Mouse (Mus musculus): ENCODE data around the gene Nfu1. TPM values are rescaled to one million over a fixed set of nuclear protein-coding genes. Genes with fewer than 3 reads are reported as not detected.
A peak's percentile ranks its signal among the peaks of the same experiment; 100 is the strongest.

Gene Nfu1
- total and polyA plus RNA-seq, 3 experiments = 111 to 123 TPM; not detected in 1

DNA sequence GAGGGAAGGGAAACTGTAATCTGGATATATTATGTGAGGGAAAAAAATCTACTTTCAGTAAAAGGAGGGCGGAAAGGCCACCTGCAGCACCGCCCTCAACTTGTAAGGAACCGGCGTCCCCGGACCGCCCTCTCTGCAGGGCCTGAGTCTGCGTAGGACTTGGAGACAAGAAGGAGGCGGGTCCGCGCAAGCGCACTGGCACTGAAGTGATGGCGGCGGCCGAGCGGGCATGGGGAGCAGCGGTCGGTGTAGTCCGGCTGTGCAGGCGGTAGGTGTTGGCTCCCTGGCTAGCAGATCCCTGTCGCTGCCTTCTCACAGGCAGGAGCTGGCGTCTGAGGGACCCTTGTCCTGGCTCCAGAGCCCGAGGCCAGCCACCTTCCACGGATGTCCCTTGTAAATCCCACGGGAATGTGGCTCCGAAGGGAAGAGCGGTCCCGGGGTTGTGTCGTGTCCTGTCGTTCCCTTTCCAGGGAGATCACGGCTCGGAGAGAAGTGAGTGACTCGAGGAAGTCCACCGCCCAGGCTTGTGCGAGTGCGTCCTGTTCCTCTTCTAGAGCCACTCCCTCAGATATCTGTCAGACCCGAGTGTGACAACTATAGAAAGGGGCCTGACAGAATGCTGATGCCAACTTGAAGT is 774 bp downstream of the Nfu1 start:
- Histone ChIP-seq H3K4me1 (ENCODE audit: control insufficient read depth in 1 of 2, insufficient read depth in 2 of 2, low read length in 2 of 2) (peaks cover 5 to 17% of the 10 kb centered on the region in 2 experiments; a peak in 3 of 4 replicates), H3K9ac (ENCODE audit: control insufficient read depth, low read depth, low read length, poor library complexity, severe bottlenecking) (peak overlapping the region; percentile 97), H3K9me3 (replicated peaks; ENCODE audit: insufficient read depth, low read length) (no peaks in the 10 kb centered on the region), H3K27ac (ENCODE audit: control insufficient read depth, low read depth, low read length) (peak overlapping the region; percentile 97), H3K27me3 (ENCODE audit: control insufficient read depth in 1 of 2, insufficient read depth in 2 of 2, low read length in 2 of 2) (no peaks in the 10 kb centered on the region), H3K79me2 (ENCODE audit: control insufficient read depth, insufficient read depth, low read length, poor library complexity) (peaks cover 5% of the 10 kb centered on the region; the same call in 1 of the 2 replicates), H3K4me3 (ENCODE audit: control insufficient read depth in 1 of 2, insufficient read depth in 1 of 2, low read depth in 2 of 2, low read length in 2 of 2) (peak overlapping the region; percentile 85), H3K36me3 (ENCODE audit: control insufficient read depth in 1 of 2, insufficient read depth in 2 of 2, low read length in 2 of 2) (peaks cover 2 to 14% of the 10 kb centered on the region in 2 experiments)
- peak; percentile 98 for DNase-seq (ENCODE audit: low read depth, low spot score)
- TF ChIP-seq UBTF (IDR thresholded peaks at IDR 0.05; ENCODE audit: borderline replicate concordance, insufficient read depth, low read depth, low read length) (no peak), EP300 (IDR thresholded peaks at IDR 0.05; ENCODE audit: low read depth in 1 of 2, low read length in 2 of 2) (peak in 1 of 2 experiments; percentile 39; a peak in 1 of 4 replicates), JUND (IDR thresholded peaks at IDR 0.05; ENCODE audit: low read depth, low read length) (no peak), BHLHE40 (IDR thresholded peaks at IDR 0.05; ENCODE audit: borderline replicate concordance, low read depth, low read length) (no peak), RCOR1 (IDR thresholded peaks at IDR 0.05; ENCODE audit: low read depth, low read length) (0 out of 2 replicates have a peak, but pooled peaks have one; percentile 2), CTCF (IDR thresholded peaks at IDR 0.05 in 2 of 3, conservative IDR thresholded peaks at IDR 0.05 in 1 of 3; ENCODE audit: control insufficient read depth in 1 of 3, insufficient read depth in 1 of 3, low read depth in 2 of 3, low read length in 3 of 3, poor library complexity in 1 of 3, severe bottlenecking in 1 of 3) (no peak), ETS1 (IDR thresholded peaks at IDR 0.05; ENCODE audit: low read depth, low read length) (no peak), SIN3A (IDR thresholded peaks at IDR 0.05; ENCODE audit: low read length) (peak; percentile 83), CHD2 (IDR thresholded peaks at IDR 0.05; ENCODE audit: low read length) (no peak), ELF1 (IDR thresholded peaks at IDR 0.05; ENCODE audit: low read depth, low read length) (peak; percentile 58), CHD1 (IDR thresholded peaks at IDR 0.05; ENCODE audit: low read depth, low read length) (no peak; the same call in 1 of the 2 replicates), MAZ (IDR thresholded peaks at IDR 0.05; ENCODE audit: low read depth, low read length) (no peak), POLR2A (IDR thresholded peaks at IDR 0.05; ENCODE audit: control insufficient read depth in 1 of 2, insufficient read depth in 1 of 2, low read depth in 1 of 2, low read length in 2 of 2, poor library complexity in 1 of 2) (peak; percentile 95 to 96), TCF12 (IDR thresholded peaks at IDR 0.05; ENCODE audit: low read depth, low read length) (peak; percentile 75), MAFK (IDR thresholded peaks at IDR 0.05; ENCODE audit: borderline replicate concordance, low read depth, low read length) (no peak), RAD21 (IDR thresholded peaks at IDR 0.05; ENCODE audit: low read depth, low read length) (no peak), SMC3 (IDR thresholded peaks at IDR 0.05; ENCODE audit: low read depth, low read length) (no peak), POLR2AphosphoS2 (IDR thresholded peaks at IDR 0.05; ENCODE audit: low read length) (peak; percentile 84; the same call in 1 of the 2 replicates), ZC3H11A (IDR thresholded peaks at IDR 0.05; ENCODE audit: low read depth, low read length) (no peak), TAL1 (IDR thresholded peaks at IDR 0.05; ENCODE audit: low read length) (no peak), MAX (IDR thresholded peaks at IDR 0.05; ENCODE audit: low read length) (no peak; the same call in 1 of the 2 replicates), NELFE (IDR thresholded peaks at IDR 0.05; ENCODE audit: low read depth, low read length) (peak; percentile 87), MYB (IDR thresholded peaks at IDR 0.05; ENCODE audit: low read depth, low read length) (no peak), GABPA (IDR thresholded peaks at IDR 0.05; ENCODE audit: low read depth, low read length) (no peak), TBP (IDR thresholded peaks at IDR 0.05; ENCODE audit: low read depth, low read length) (peak; percentile 83), NRF1 (IDR thresholded peaks at IDR 0.05; ENCODE audit: insufficient read depth, low read depth, low read length, poor library complexity, severe bottlenecking) (peak; percentile 94), USF1 (IDR thresholded peaks at IDR 0.05; ENCODE audit: low read depth, low read length) (0 out of 2 replicates have a peak, but pooled peaks have one; percentile 25), E2F4 (IDR thresholded peaks at IDR 0.05; ENCODE audit: borderline replicate concordance, low read depth, low read length) (no peak), ZMIZ1 (IDR thresholded peaks at IDR 0.05; ENCODE audit: low read depth, low read length) (peak; percentile 70; the same call in 1 of the 2 replicates), KAT2A (conservative IDR thresholded peaks at IDR 0.05; ENCODE audit: low read depth, low read length) (peak; percentile 29; the same call in 1 of the 2 replicates), GATA1 (IDR thresholded peaks at IDR 0.05; ENCODE audit: low read depth, low read length) (no peak), USF2 (IDR thresholded peaks at IDR 0.05; ENCODE audit: borderline replicate concordance in 1 of 2, insufficient read depth in 1 of 2, low read depth in 1 of 2, low read length in 2 of 2) (no peak), ZKSCAN1 (IDR thresholded peaks at IDR 0.05; ENCODE audit: low read depth, low read length) (no peak), MXI1 (IDR thresholded peaks at IDR 0.05; ENCODE audit: low read depth, low read length) (peak; percentile 82), POLR2AphosphoS5 (IDR thresholded peaks at IDR 0.05; ENCODE audit: borderline replicate concordance, low read depth, low read length) (no peak), ZNF384 (IDR thresholded peaks at IDR 0.05; ENCODE audit: low read depth, low read length) (peak; percentile 75), MYC (IDR thresholded peaks at IDR 0.05; ENCODE audit: low read depth, low read length) (peak; percentile 54)

Measured in MEL (cell line).